Mouse (Mus musculus) frontal cortex, adult 2 months (tissue): Measurements from ENCODE around the gene Wnt8b. TPM values are rescaled to one million over a fixed set of nuclear protein-coding genes. Genes with fewer than 3 reads are reported as not detected.
A peak's percentile ranks its signal among the peaks of the same experiment; 100 is the strongest.

Experiments used
- DNase-seq, 2 experiments: peaks; one replicate each; pipeline ENCODE4 v3.0.0; 2022; ENCODE audit warnings: low spot score in 1 of 2; ENCODE audit errors: extremely low spot score in 1 of 2
- polyA plus RNA-seq: library from polyadenylated mRNA; depleted of rRNA; stranded (reverse); fragments of >200 nt; gene quantifications from 2 replicates; pipeline ENCODE4 v1.2.3, GENCODE M21; 2012; rRNA removed

Wnt8b gene
- polyA plus RNA-seq, 1 experiment, result not detected

DNA sequence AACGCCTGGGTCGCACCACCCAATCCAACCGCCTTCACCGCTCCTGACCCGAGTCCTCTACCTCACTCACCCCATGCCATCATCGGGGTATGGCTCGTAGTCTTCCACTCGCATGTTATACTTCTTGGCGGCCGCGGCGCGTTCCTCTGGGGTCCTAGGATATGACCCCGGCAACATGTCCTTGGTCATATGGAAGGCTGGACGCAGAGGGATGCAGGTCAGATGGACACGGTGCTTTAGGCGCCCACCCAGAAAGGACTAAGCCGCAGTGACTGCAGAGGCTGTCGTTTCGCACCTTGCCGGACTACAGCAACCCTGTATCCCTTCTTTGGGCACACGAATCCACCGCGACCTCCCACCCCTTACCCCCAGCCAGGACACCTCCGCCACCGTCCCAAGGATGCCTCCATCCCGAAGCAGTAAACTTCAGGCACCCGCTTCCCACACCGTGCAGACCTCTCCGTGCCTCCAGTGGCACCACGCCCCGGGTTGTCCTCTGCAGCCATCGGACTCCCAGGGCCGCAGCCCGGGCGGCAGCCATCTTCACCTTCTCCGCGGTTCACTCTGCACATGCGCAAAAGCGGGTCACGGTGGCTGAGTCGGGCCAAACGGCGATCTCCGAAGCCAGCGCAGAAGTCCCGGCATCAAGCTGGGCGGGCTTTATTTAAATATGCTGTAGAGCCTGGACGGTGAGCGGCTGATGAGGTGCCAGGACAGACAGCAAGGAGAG lies 61.8 kb downstream of the Wnt8b start, which contains the start of gene Ndufb8:
Ndufb8 (minus strand) TSS at position 580 of the 730 bp plus-strand sequence.
- peak; percentile 83 to 97 for DNase-seq

DNA sequence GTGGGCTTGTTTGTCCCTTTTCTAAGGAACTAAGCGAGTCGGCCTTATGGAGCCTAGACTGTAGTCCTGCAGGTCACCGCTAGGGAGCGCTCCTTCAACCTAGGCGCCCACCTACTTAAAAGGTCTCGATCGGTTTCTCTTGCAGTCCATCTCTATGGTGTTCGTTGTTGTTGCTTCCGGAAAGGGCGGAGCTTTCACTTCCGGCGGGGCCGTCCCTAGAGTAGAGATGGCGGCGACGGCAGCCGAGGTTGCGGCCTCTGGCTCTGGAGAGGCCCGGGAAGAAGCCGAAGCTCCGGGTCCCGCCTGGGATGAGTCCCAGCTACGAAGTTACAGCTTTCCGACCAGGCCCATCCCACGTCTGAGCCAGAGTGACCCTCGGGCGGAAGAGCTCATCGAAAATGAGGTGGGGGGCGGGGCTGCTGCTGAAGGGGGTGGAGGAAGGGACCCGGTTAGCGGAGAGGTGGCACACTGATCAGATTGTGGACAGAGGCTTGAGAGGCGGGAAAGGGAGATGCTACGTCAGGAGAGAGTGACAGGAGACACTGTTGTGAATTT lies 69.5 kb downstream of the Wnt8b start, which contains the start of gene Hif1an:
Hif1an (plus strand) TSS at position 199 of the 555 bp plus-strand sequence.
- peak; percentile 95 to 98 for DNase-seq

Other genes with a start within 250 kb of the Wnt8b start
- 626 and 656 TPM in 2 replicates for gene Scd2, start 199.8 kb upstream of the Wnt8b start, polyA plus RNA-seq
- gene Scd4, start 160.4 kb upstream of the Wnt8b start, polyA plus RNA-seq, result 0.27 and 0.30 TPM in 2 replicates
- 111 and 161 TPM in 2 replicates for gene Scd1, start 85.6 kb upstream of the Wnt8b start, polyA plus RNA-seq
- 0.40 and 0.56 TPM in 2 replicates for gene Sec31b, start 52.4 kb downstream of the Wnt8b start, polyA plus RNA-seq
- not detected in 2 replicates for gene Gm20538, start 59.4 kb downstream of the Wnt8b start, polyA plus RNA-seq
- gene Ndufb8, start 62.0 kb downstream of the Wnt8b start, polyA plus RNA-seq, result 501 and 602 TPM in 2 replicates
- 25.3 and 26.5 TPM in 2 replicates for gene Hif1an, start 69.4 kb downstream of the Wnt8b start, polyA plus RNA-seq